Mouse (Mus musculus): ENCODE data around the gene Npepl1. TPM values are rescaled to one million over a fixed set of nuclear protein-coding genes. Genes with fewer than 3 reads are reported as not detected.

The Npepl1 gene
- polyA plus RNA-seq, 1 experiment from 2014 or later = 31.1 TPM

- peaks cover 25% of the 10 kb centered on the region for H3K4me1 ChIP-seq (replicated peaks)
- 32% methylated on average over 33 of the region's 33 CpGs for WGBS (ENCODE audit: insufficient replicate concordance)
- peak overlapping the region; percentile 88 for H3K4me2 ChIP-seq
- H3K27me3 ChIP-seq = no peaks in the 10 kb centered on the region
- peak overlapping the region; percentile 86 for H3K9ac ChIP-seq
- peak overlapping the region; percentile 71 for H3K4me3 ChIP-seq (replicated peaks)
- H3K9me3 ChIP-seq (replicated peaks) = no peaks in the 10 kb centered on the region
- peaks cover 28% of the 10 kb centered on the region for H3K36me3 ChIP-seq
- ATAC-seq (ENCODE audit: low read depth) (peak; percentile 61), DNase-seq (peak; percentile 43)
- peak overlapping the region; percentile 58 for H3K27ac ChIP-seq
Observed at GRCm38 (mm10) chr2:174110783-174111549, 817 bp downstream of the Npepl1 start.

- H3K27me3 ChIP-seq = no peaks in the 10 kb centered on the region
- H3K36me3 ChIP-seq = peaks cover 45% of the 10 kb centered on the region
- H3K9ac ChIP-seq = no peak overlapping the region
- ATAC-seq (ENCODE audit: low read depth) (no peak), DNase-seq (no peak)
- WGBS (ENCODE audit: insufficient replicate concordance) = 80% methylated on average over 18 of the region's 18 CpGs
- no peak overlapping the region for H3K4me3 ChIP-seq (replicated peaks)
- no peak overlapping the region for H3K4me2 ChIP-seq
- no peaks in the 10 kb centered on the region for H3K9me3 ChIP-seq (replicated peaks)
- H3K27ac ChIP-seq = no peak overlapping the region
- H3K4me1 ChIP-seq (replicated peaks) = peaks cover 25% of the 10 kb centered on the region
Observed at GRCm38 (mm10) chr2:174112931-174113330, 2.8 kb downstream of the Npepl1 start.

GRCm38 (mm10) chr2:174114148-174114864, 4.2 kb downstream of the Npepl1 start:
- no peak for ATAC-seq (ENCODE audit: low read depth)
- Histone ChIP-seq H3K4me1 (replicated peaks) (peaks cover 25% of the 10 kb centered on the region), H3K4me3 (replicated peaks) (no peak overlapping the region), H3K27ac (no peak overlapping the region), H3K9ac (no peak overlapping the region), H3K4me2 (no peak overlapping the region), H3K27me3 (no peaks in the 10 kb centered on the region), H3K9me3 (replicated peaks) (no peaks in the 10 kb centered on the region), H3K36me3 (peaks cover 50% of the 10 kb centered on the region)
- DNase-seq = no peak
- 83% methylated on average over 12 of the region's 12 CpGs for WGBS (ENCODE audit: insufficient replicate concordance)

- Histone ChIP-seq H3K36me3 (peaks cover 76% of the 10 kb centered on the region), H3K27me3 (no peaks in the 10 kb centered on the region), H3K4me2 (no peak overlapping the region), H3K4me3 (replicated peaks) (no peak overlapping the region), H3K9ac (no peak overlapping the region), H3K9me3 (replicated peaks) (no peaks in the 10 kb centered on the region), H3K27ac (no peak overlapping the region), H3K4me1 (replicated peaks) (peaks cover 2% of the 10 kb centered on the region)
- WGBS (ENCODE audit: insufficient replicate concordance) = 81% methylated on average over 16 of the region's 16 CpGs
- DNase-seq (no peak), ATAC-seq (ENCODE audit: low read depth) (no peak)
Observed at GRCm38 (mm10) chr2:174116929-174117328, 6.8 kb downstream of the Npepl1 start.

- H3K27me3 ChIP-seq = no peaks in the 10 kb centered on the region
- peaks cover 84% of the 10 kb centered on the region for H3K36me3 ChIP-seq
- no peak overlapping the region for H3K9ac ChIP-seq
- DNase-seq = no peak
- no peaks in the 10 kb centered on the region for H3K4me1 ChIP-seq (replicated peaks)
- no peaks in the 10 kb centered on the region for H3K9me3 ChIP-seq (replicated peaks)
- no peak for ATAC-seq (ENCODE audit: low read depth)
- H3K4me2 ChIP-seq = no peak overlapping the region
- no peak overlapping the region for H3K4me3 ChIP-seq (replicated peaks)
- no peak overlapping the region for H3K27ac ChIP-seq
- WGBS (ENCODE audit: insufficient replicate concordance) = 82% methylated on average over 11 of the region's 11 CpGs
Observed at GRCm38 (mm10) chr2:174118141-174118540, 8.0 kb downstream of the Npepl1 start.

- H3K4me1 ChIP-seq (replicated peaks) = no peaks in the 10 kb centered on the region
- H3K27me3 ChIP-seq = no peaks in the 10 kb centered on the region
- DNase-seq (no peak), ATAC-seq (ENCODE audit: low read depth) (no peak)
- H3K27ac ChIP-seq = no peak overlapping the region
- H3K9ac ChIP-seq = no peak overlapping the region
- H3K4me3 ChIP-seq (replicated peaks) = no peak overlapping the region
- no peaks in the 10 kb centered on the region for H3K9me3 ChIP-seq (replicated peaks)
- H3K4me2 ChIP-seq = no peak overlapping the region
- peaks cover 88% of the 10 kb centered on the region for H3K36me3 ChIP-seq
- WGBS (ENCODE audit: insufficient replicate concordance) = 83% methylated on average over 11 of the region's 11 CpGs
Observed at GRCm38 (mm10) chr2:174119259-174119658, 9.1 kb downstream of the Npepl1 start.

- no peak overlapping the region for H3K4me3 ChIP-seq (replicated peaks)
- no peaks in the 10 kb centered on the region for H3K4me1 ChIP-seq (replicated peaks)
- no peak overlapping the region for H3K9ac ChIP-seq
- DNase-seq (no peak), ATAC-seq (ENCODE audit: low read depth) (no peak)
- no peak overlapping the region for H3K4me2 ChIP-seq
- 74% methylated on average over 19 of the region's 19 CpGs for WGBS (ENCODE audit: insufficient replicate concordance)
- no peak overlapping the region for H3K27ac ChIP-seq
- H3K9me3 ChIP-seq (replicated peaks) = no peaks in the 10 kb centered on the region
- peaks cover 80% of the 10 kb centered on the region for H3K36me3 ChIP-seq
- no peaks in the 10 kb centered on the region for H3K27me3 ChIP-seq
Observed at GRCm38 (mm10) chr2:174120631-174121030, 10.5 kb downstream of the Npepl1 start.

GRCm38 (mm10) chr2:174121411-174121947, 11.3 kb downstream of the Npepl1 start:
- Histone ChIP-seq H3K36me3 (peaks cover 74% of the 10 kb centered on the region), H3K4me2 (no peak overlapping the region), H3K27me3 (no peaks in the 10 kb centered on the region), H3K9me3 (replicated peaks) (no peaks in the 10 kb centered on the region), H3K4me1 (replicated peaks) (no peaks in the 10 kb centered on the region; the same call in 1 of the 2 replicates), H3K9ac (no peak overlapping the region), H3K27ac (no peak overlapping the region), H3K4me3 (replicated peaks) (no peak overlapping the region)
- 74% methylated on average over 12 of the region's 12 CpGs for WGBS (ENCODE audit: insufficient replicate concordance)
- no peak for ATAC-seq (ENCODE audit: low read depth)
- no peak for DNase-seq

GRCm38 (mm10) chr2:174122331-174122730, 12.2 kb downstream of the Npepl1 start:
- H3K36me3 ChIP-seq = peaks cover 66% of the 10 kb centered on the region
- DNase-seq = no peak
- no peaks in the 10 kb centered on the region for H3K27me3 ChIP-seq

GRCm38 (mm10) chr2:174123731-174124130, 13.6 kb downstream of the Npepl1 start:
- WGBS (ENCODE audit: insufficient replicate concordance) = 89% methylated on average over 3 of the region's 3 CpGs
- ATAC-seq (ENCODE audit: low read depth) (no peak), DNase-seq (no peak)
- Histone ChIP-seq H3K9ac (no peak overlapping the region), H3K4me1 (replicated peaks) (no peaks in the 10 kb centered on the region; the same call in 1 of the 2 replicates), H3K9me3 (replicated peaks) (no peaks in the 10 kb centered on the region), H3K27me3 (no peaks in the 10 kb centered on the region), H3K36me3 (peaks cover 61% of the 10 kb centered on the region), H3K27ac (no peak overlapping the region), H3K4me2 (no peak overlapping the region), H3K4me3 (replicated peaks) (no peak overlapping the region)

More at GRCm38 (mm10) chr2:174122331-174122730, 12.2 kb downstream of the Npepl1 start:
- 76% methylated on average over 2 of the region's 2 CpGs for WGBS (ENCODE audit: insufficient replicate concordance)
- H3K27ac ChIP-seq = no peak overlapping the region
- no peak for ATAC-seq (ENCODE audit: low read depth)
- no peaks in the 10 kb centered on the region for H3K9me3 ChIP-seq (replicated peaks)
- H3K9ac ChIP-seq = no peak overlapping the region
- H3K4me2 ChIP-seq = no peak overlapping the region
- H3K4me1 ChIP-seq (replicated peaks) = no peaks in the 10 kb centered on the region; the same call in 1 of the 2 replicates
- H3K4me3 ChIP-seq (replicated peaks) = no peak overlapping the region

- H3K4me1 ChIP-seq (replicated peaks) = no peaks in the 10 kb centered on the region; the same call in 1 of the 2 replicates
- peaks cover 31% of the 10 kb centered on the region for H3K36me3 ChIP-seq
- no peaks in the 10 kb centered on the region for H3K27me3 ChIP-seq
- H3K4me3 ChIP-seq (replicated peaks) = no peak overlapping the region
- H3K4me2 ChIP-seq = no peak overlapping the region
- no peak overlapping the region for H3K9ac ChIP-seq
- no peak overlapping the region for H3K27ac ChIP-seq
- H3K9me3 ChIP-seq (replicated peaks) = no peaks in the 10 kb centered on the region
- DNase-seq = no peak
- ATAC-seq (ENCODE audit: low read depth) = no peak
- WGBS (ENCODE audit: insufficient replicate concordance) = 10% methylated on average over 19 of the region's 21 CpGs
Observed at GRCm38 (mm10) chr2:174126522-174127375, 16.6 kb downstream of the Npepl1 start.

All from liver, embryonic 13.5 days (tissue).